Mouse (Mus musculus) Patski (cell line): ENCODE measurements around the gene Gm9922. TPM values are rescaled to one million over a fixed set of nuclear protein-coding genes. Genes with fewer than 3 reads are reported as not detected.

ENCODE experiments used
- ATAC-seq: fragments of 100-300 bp; one replicate; pipeline ENCODE4 v1.8.0; 2021
- CTCF ChIA-PET: fragments of 350-600 bp; sonication (Branson Sonifier 250); formaldehyde crosslinking; loops from one replicate; lab custom pipeline; 2022; ENCODE audit warnings: inconsistent platforms; lab: Charles Lee
- POLR2A ChIA-PET: fragments of 350-600 bp; sonication (Branson Sonifier 250); formaldehyde crosslinking; loops from one replicate; lab custom pipeline; 2022; ENCODE audit warnings: antibody characterized with exemption, inconsistent platforms; lab: Charles Lee
- DNase-seq: peaks from one replicate; pipeline ENCODE4 v3.0.0-alpha.2; 2011; ENCODE audit warnings: low read depth, low spot score
- H3K27me3 ChIP-seq: fragments of 371-371 bp; one replicate; pipeline ENCODE4 v1.5.1; 2021
- CTCF ChIP-seq: fragments of 100-300 bp; IDR thresholded peaks from one replicate; pipeline ENCODE4 v1.5.1; 2021
- in situ Hi-C: fragments of 300-500 bp; cut with MboI; formaldehyde crosslinking; loops from 3 replicates; pipeline ENCODE4 v1.11.1; 2018; ENCODE audit warnings: low pct_unique_long_range_greater_than_20kb, mixed read lengths
- polyA plus RNA-seq: library from polyadenylated mRNA; unstranded; gene quantifications from one replicate; pipeline ENCODE4 v1.2.3, GENCODE M21; 2021

Gm9922 gene
- polyA plus RNA-seq, 1 experiment from 2014 or later: 3.2 TPM

GRCm38 (mm10) chr14:101750910-101751309 lies 21.3 kb upstream of the Gm9922 start:
- in situ Hi-C loops: no loop called here

DNA sequence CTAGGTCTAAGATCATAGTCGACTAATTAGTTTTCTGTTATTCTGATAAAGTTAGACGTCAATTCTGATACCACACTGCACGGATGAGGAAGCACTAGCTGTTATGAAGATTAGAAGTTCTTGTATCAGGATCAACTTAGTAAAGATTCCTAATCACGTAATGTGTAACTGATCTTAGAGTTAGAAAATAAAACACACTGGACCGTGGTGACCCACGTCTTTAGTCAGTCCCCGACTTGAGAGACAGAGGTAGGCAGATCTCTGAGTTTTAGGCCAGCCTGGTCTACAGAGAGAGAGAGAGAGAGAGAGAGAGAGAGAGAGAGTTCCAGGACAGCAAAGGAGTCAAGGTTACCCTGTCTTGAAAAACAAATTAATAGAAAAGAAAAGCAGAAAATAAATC lies 18.8 kb upstream of the Gm9922 start:
- in situ Hi-C loops: no loop called here

More at GRCm38 (mm10) chr14:101750910-101751309, 21.3 kb upstream of the Gm9922 start:
- H3K27me3 ChIP-seq: no peaks in the 10 kb centered on the region
- POLR2A ChIA-PET: no interaction called here
- CTCF ChIA-PET: interaction anchor here (0.7 to 1.8 kb wide), 2 partner anchors 12 to 28 kb away, joined by 3 to 4 read pairs; no protein-coding TSS in a partner anchor
- ATAC-seq: peak; percentile 78
- TF ChIP-seq CTCF: no peak
- DNase-seq: no peak

GRCm38 (mm10) chr14:101747811-101748210 lies 18.2 kb upstream of the Gm9922 start:
- DNase-seq (no peak), ATAC-seq (no peak)
- H3K27me3 ChIP-seq: no peaks in the 10 kb centered on the region
- no peak for TF ChIP-seq CTCF
- POLR2A ChIA-PET: interaction anchor here (0.9 kb wide), 1 partner anchor 22 kb away, joined by 4 read pairs; no protein-coding TSS in a partner anchor
- CTCF ChIA-PET: interaction anchor here (1.0 to 1.5 kb wide), 2 partner anchors 9 to 28 kb away, joined by 3 to 5 read pairs; no protein-coding TSS in a partner anchor
- in situ Hi-C loops: no loop called here

More for the DNA sequence above, 18.8 kb upstream of the Gm9922 start:
- H3K27me3 ChIP-seq: no peaks in the 10 kb centered on the region
- DNase-seq (no peak), ATAC-seq (no peak)
- TF ChIP-seq CTCF: no peak
- ChIA-PET POLR2A (no interaction called here), CTCF (interaction anchor here (0.8 to 1.3 kb wide), 2 partner anchors 8 to 35 kb away, joined by 3 read pairs; no protein-coding TSS in a partner anchor)

DNA sequence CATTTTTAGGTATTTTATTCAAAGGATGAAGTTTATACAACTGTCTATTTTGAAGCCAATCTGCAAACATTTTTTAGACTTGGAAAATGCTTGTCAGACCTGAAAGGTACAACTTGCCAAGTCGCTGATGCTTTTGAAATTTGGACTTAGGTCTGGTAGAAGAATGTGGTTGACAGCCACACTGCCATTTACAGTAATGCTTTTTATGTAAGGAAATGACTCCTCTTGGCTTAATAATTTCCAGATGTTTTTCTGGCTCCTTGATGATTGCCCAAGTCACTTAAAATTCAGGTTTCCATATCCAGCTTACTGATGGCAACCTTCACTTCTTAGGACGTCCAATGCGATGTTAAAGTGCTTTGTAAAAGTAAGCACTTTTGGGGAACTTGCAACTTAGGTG lies 17.0 kb upstream of the Gm9922 start:
- CTCF ChIA-PET: interaction anchor here (1.5 kb wide), 1 partner anchor 29 kb away, joined by 5 read pairs; no protein-coding TSS in a partner anchor
- no peaks in the 10 kb centered on the region for H3K27me3 ChIP-seq
- no peak for ATAC-seq
- TF ChIP-seq CTCF: no peak
- POLR2A ChIA-PET: no interaction called here
- in situ Hi-C loops: no loop called here
- DNase-seq: no peak

DNA sequence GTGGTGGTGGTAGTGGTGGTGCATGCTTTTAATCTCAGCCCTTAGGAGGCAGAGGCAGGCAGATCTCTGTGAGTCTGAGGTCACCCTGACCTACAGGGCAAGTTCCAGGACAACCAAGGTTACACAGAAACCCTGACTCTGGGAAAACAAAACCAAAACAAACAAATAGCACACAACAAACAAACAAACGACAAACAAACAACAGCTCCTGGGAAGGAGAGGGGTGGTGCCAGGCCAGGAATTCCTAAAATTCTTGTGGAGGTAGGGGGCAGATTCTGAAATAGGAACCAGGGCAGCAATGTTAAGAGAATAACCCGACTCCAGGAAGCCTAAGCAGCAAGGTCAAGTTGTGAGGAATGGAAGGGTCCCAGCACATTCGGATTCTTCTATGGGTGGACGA lies 7.9 kb upstream of the Gm9922 start:
- ChIA-PET POLR2A (no interaction called here), CTCF (no interaction called here)
- no peak for DNase-seq
- H3K27me3 ChIP-seq: no peaks in the 10 kb centered on the region
- ATAC-seq: no peak
- in situ Hi-C loops: no loop called here
- no peak for TF ChIP-seq CTCF

- no peak for ATAC-seq
- no peak for DNase-seq
- in situ Hi-C loops: no loop called here
- no peaks in the 10 kb centered on the region for H3K27me3 ChIP-seq
- TF ChIP-seq CTCF: no peak
- POLR2A ChIA-PET: no interaction called here
- CTCF ChIA-PET: no interaction called here
Observed at GRCm38 (mm10) chr14:101733542-101734303, 4.1 kb upstream of the Gm9922 start.

DNA sequence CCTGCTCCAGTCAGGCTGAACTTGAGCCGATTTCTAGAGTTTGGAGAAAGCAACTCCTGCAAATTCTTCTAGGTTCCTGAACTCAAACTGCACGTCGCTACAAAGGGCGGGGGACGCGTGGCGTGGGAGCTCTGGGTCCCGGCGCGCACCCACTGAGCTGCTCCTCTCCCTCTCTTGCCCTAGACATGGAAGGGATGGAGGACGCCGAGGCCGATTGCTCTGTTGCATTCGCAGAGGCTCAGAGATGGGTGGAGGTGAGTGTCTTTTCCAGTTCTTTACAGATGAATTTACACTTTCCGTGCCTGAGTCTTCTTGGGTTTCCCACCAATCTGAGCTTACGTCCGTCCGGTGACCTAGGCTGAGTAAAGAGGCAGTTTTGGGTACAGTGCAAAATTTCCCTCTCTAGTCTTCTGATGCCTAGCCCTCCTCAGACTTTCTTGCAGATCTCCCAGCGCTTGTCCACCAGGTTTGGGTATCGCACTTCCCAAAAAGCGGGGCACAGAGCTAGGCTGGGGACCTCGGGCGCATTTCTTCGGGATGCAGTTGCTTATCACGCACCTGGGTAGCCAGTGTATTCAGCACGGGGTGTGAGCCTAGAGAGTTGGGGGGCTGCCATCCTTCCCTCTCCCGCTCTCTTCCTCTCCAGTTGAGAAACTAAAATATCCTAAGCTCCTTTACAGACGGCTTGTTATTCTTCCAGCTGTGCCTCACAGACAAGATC lies 518 bp upstream of the Gm9922 start:
- H3K27me3 ChIP-seq: no peaks in the 10 kb centered on the region
- ATAC-seq (peak; percentile 64), DNase-seq (no peak)
- no peak for TF ChIP-seq CTCF
- in situ Hi-C loops: no loop called here
- CTCF ChIA-PET: interaction anchor here (1.3 to 1.4 kb wide), 2 partner anchors 12 to 19 kb away, joined by 3 read pairs; no protein-coding TSS in a partner anchor
- POLR2A ChIA-PET: interaction anchor here (1.5 kb wide), 1 partner anchor 11 kb away, joined by 6 read pairs; no protein-coding TSS in a partner anchor

GRCm38 (mm10) chr14:101714414-101714813 lies 15.2 kb downstream of the Gm9922 start:
- no peak for TF ChIP-seq CTCF
- in situ Hi-C loops: no loop called here
- DNase-seq: no peak
- CTCF ChIA-PET: interaction anchor here (1.1 to 1.2 kb wide), 2 partner anchors 11 to 19 kb away, joined by 3 read pairs; no protein-coding TSS in a partner anchor
- H3K27me3 ChIP-seq: no peaks in the 10 kb centered on the region
- ATAC-seq: peak; percentile 31
- POLR2A ChIA-PET: no interaction called here

DNA sequence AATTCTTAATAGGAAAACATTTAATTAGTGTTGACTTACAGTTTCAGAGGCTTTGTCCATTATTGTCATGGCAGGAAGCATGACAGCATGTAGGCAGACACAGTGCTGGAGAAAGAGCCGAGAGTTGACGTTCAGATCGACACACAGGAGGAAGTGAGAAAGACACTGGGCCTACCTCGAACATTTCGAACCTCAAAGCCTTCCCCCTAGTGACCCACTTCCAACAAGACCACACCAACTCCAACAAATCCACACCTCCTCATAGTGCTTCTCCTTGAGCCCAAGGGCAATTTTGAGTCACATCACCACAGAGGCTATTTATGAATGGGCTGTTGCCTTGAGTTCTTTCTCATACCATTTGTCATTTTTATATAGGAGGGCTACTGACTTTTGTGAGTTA lies 22.5 kb downstream of the Gm9922 start:
- DNase-seq: no peak
- POLR2A ChIA-PET: no interaction called here
- ATAC-seq: no peak
- no peak for TF ChIP-seq CTCF
- H3K27me3 ChIP-seq: no peaks in the 10 kb centered on the region
- CTCF ChIA-PET: no interaction called here
- in situ Hi-C loops: no loop called here

- ChIA-PET CTCF (no interaction called here), POLR2A (no interaction called here)
- in situ Hi-C loops: no loop called here
- no peaks in the 10 kb centered on the region for H3K27me3 ChIP-seq
- no peak for DNase-seq
- no peak for ATAC-seq
- no peak for TF ChIP-seq CTCF
Observed at GRCm38 (mm10) chr14:101704479-101704878, 25.1 kb downstream of the Gm9922 start.
